Mouse (Mus musculus) liver, postnatal 0 days (tissue): ENCODE measurements at regions not wholly inside any gene's neighbourhood (a gene's known extent, or its start where the extent isn't known, plus 50 kb on each side); places are given as distances from the start of the nearest gene placed in this dataset. TPM values are rescaled to one million over a fixed set of nuclear protein-coding genes. Genes with fewer than 3 reads are reported as not detected.

Experiments
- ATAC-seq: fragments of 200-750 bp; cut with Nextera tagmentation; 2 replicates; pipeline ENCODE4 v1.8.0; 2017; ENCODE audit warnings: mild to moderate bottlenecking, moderate library complexity
- DNase-seq: peaks from one replicate; pipeline ENCODE4 v3.0.0-alpha.2; 2016
- H3K27ac ChIP-seq: fragments of 300-500 bp; sonication (generic); 2 replicates; pipeline ENCODE4 v1.5.1; 2014; ENCODE audit warnings: antibody characterized with exemption, moderate library complexity, mild to moderate bottlenecking, low read depth
- H3K27me3 ChIP-seq: fragments of 300-500 bp; sonication (generic); 2 replicates; pipeline ENCODE4 v1.6.1; 2014; ENCODE audit warnings: low read length, control low read depth, mixed read lengths; ENCODE audit not compliant: insufficient read depth
- H3K36me3 ChIP-seq: fragments of 300-500 bp; sonication (generic); replicated peaks from 2 replicates; pipeline ENCODE4 v1.6.1; 2014; ENCODE audit warnings: mild to moderate bottlenecking, control low read depth, low read length, moderate library complexity, mixed read lengths; ENCODE audit not compliant: insufficient read depth
- H3K4me1 ChIP-seq: fragments of 300-500 bp; sonication (generic); 2 replicates; pipeline ENCODE4 v1.6.1; 2014; ENCODE audit warnings: antibody characterized with exemption, mild to moderate bottlenecking, control low read depth; ENCODE audit not compliant: insufficient read depth
- H3K4me2 ChIP-seq: fragments of 300-500 bp; sonication (generic); 2 replicates; pipeline ENCODE4 v1.6.1; 2014; ENCODE audit warnings: low read depth, mild to moderate bottlenecking, low read length, moderate library complexity, mixed read lengths
- H3K4me3 ChIP-seq: fragments of 300-500 bp; sonication (generic); 2 replicates; pipeline ENCODE4 v1.5.1; 2014; ENCODE audit warnings: low read depth, low read length
- H3K9ac ChIP-seq: fragments of 300-500 bp; sonication (generic); replicated peaks from 2 replicates; pipeline ENCODE4 v1.6.1; 2014; ENCODE audit warnings: mild to moderate bottlenecking, moderate library complexity
- H3K9me3 ChIP-seq: fragments of 300-500 bp; sonication (generic); 2 replicates; pipeline ENCODE4 v1.6.1; 2016; ENCODE audit warnings: mild to moderate bottlenecking, control low read depth, low read length, mixed read lengths
- CTCF ChIP-seq: sonication (generic); IDR thresholded peaks from 2 replicates; pipeline ENCODE4 v1.5.1; 2016; ENCODE audit warnings: antibody characterized with exemption, low read depth
- EP300 ChIP-seq: IDR thresholded peaks from 2 replicates; pipeline ENCODE4 v1.6.1; 2016; ENCODE audit warnings: antibody characterized with exemption, low read depth, mild to moderate bottlenecking
- WGBS: fragments of 180-500 bp; shearing (Covaris S2); extraction: QIAGEN DNeasy Blood & Tissue Kit; methylation state at CpG from one replicate; pipeline ENCODE4 v1.1.7; 2014; ENCODE audit not compliant: insufficient replicate concordance; 5-methylcytosine and 5-hydroxymethylcytosine counted together
- microRNA-seq: library from miRNA; unstranded; fragments of <30 nt; microRNA quantifications from one replicate; pipeline ENCODE4, GENCODE M21; 2016

- 64% methylated on average over 3 of the region's 3 CpGs for WGBS
Observed at GRCm38 (mm10) chr16:13487659-13488058, 180.3 kb downstream of the Parn start.

GRCm38 (mm10) chr16:13486571-13486970, 181.4 kb downstream of the Parn start:
- H3K36me3 ChIP-seq: no peaks in the 10 kb centered on the region
- H3K9me3 ChIP-seq: no peaks in the 10 kb centered on the region
- H3K27ac ChIP-seq: no peak overlapping the region
- H3K9ac ChIP-seq: no peak overlapping the region
- no peak for ATAC-seq
- no peaks in the 10 kb centered on the region for H3K27me3 ChIP-seq
- H3K4me3 ChIP-seq: no peak overlapping the region
- WGBS: 86% methylated on average over 2 of the region's 2 CpGs
- H3K4me2 ChIP-seq: no peak overlapping the region
- no peaks in the 10 kb centered on the region for H3K4me1 ChIP-seq
- no peak for DNase-seq
- TF ChIP-seq EP300: no peak
- no peak for TF ChIP-seq CTCF

More at GRCm38 (mm10) chr16:13487659-13488058, 180.3 kb downstream of the Parn start:
- ATAC-seq: no peak
- H3K36me3 ChIP-seq: no peaks in the 10 kb centered on the region
- H3K9ac ChIP-seq: no peak overlapping the region
- H3K27me3 ChIP-seq: no peaks in the 10 kb centered on the region
- H3K4me2 ChIP-seq: no peak overlapping the region
- DNase-seq: no peak
- no peaks in the 10 kb centered on the region for H3K9me3 ChIP-seq
- H3K27ac ChIP-seq: no peak overlapping the region
- H3K4me3 ChIP-seq: no peak overlapping the region
- H3K4me1 ChIP-seq: no peaks in the 10 kb centered on the region
- TF ChIP-seq CTCF (no peak), EP300 (no peak)

GRCm38 (mm10) chr16:13480221-13480620, 187.7 kb downstream of the Parn start:
- no peaks in the 10 kb centered on the region for H3K36me3 ChIP-seq
- no peaks in the 10 kb centered on the region for H3K4me1 ChIP-seq
- ATAC-seq (no peak), DNase-seq (no peak)
- H3K27me3 ChIP-seq: no peaks in the 10 kb centered on the region
- H3K27ac ChIP-seq: no peak overlapping the region
- WGBS: 70% methylated on average over 3 of the region's 3 CpGs
- no peak overlapping the region for H3K4me2 ChIP-seq
- H3K4me3 ChIP-seq: no peak overlapping the region
- H3K9me3 ChIP-seq: no peaks in the 10 kb centered on the region
- no peak overlapping the region for H3K9ac ChIP-seq
- TF ChIP-seq CTCF: no peak
- no peak for TF ChIP-seq EP300

GRCm38 (mm10) chr16:13476653-13477052, 191.3 kb downstream of the Parn start:
- H3K36me3 ChIP-seq: no peaks in the 10 kb centered on the region
- peak; percentile 39 for DNase-seq
- H3K4me1 ChIP-seq: no peaks in the 10 kb centered on the region
- H3K27me3 ChIP-seq: no peaks in the 10 kb centered on the region
- no peak for TF ChIP-seq CTCF
- TF ChIP-seq EP300: no peak
- H3K27ac ChIP-seq: no peak overlapping the region
- WGBS: 77% methylated on average over 3 of the region's 3 CpGs
- no peak overlapping the region for H3K4me3 ChIP-seq
- peak; percentile 93 for ATAC-seq
- no peak overlapping the region for H3K9ac ChIP-seq
- H3K4me2 ChIP-seq: no peak overlapping the region
- no peaks in the 10 kb centered on the region for H3K9me3 ChIP-seq

- H3K4me3 ChIP-seq: no peak overlapping the region
- no peak overlapping the region for H3K9ac ChIP-seq
- no peaks in the 10 kb centered on the region for H3K27me3 ChIP-seq
- no peaks in the 10 kb centered on the region for H3K9me3 ChIP-seq
- 74% methylated on average over 3 of the region's 3 CpGs for WGBS
- no peaks in the 10 kb centered on the region for H3K36me3 ChIP-seq
- no peaks in the 10 kb centered on the region for H3K4me1 ChIP-seq
- no peak overlapping the region for H3K4me2 ChIP-seq
- H3K27ac ChIP-seq: no peak overlapping the region
- ATAC-seq: no peak
- no peak for TF ChIP-seq EP300
- no peak for TF ChIP-seq CTCF
- no peak for DNase-seq
Observed at GRCm38 (mm10) chr16:13474956-13475355, 193.0 kb downstream of the Parn start.

GRCm38 (mm10) chr16:13474274-13474673, 193.7 kb downstream of the Parn start:
- H3K9ac ChIP-seq: no peak overlapping the region
- H3K27ac ChIP-seq: no peak overlapping the region
- no peak overlapping the region for H3K4me3 ChIP-seq
- no peak for DNase-seq
- no peak overlapping the region for H3K4me2 ChIP-seq
- no peak for TF ChIP-seq CTCF
- TF ChIP-seq EP300: no peak
- no peaks in the 10 kb centered on the region for H3K27me3 ChIP-seq
- no peaks in the 10 kb centered on the region for H3K9me3 ChIP-seq
- no peaks in the 10 kb centered on the region for H3K4me1 ChIP-seq
- 68% methylated on average over 3 of the region's 3 CpGs for WGBS
- H3K36me3 ChIP-seq: no peaks in the 10 kb centered on the region
- no peak for ATAC-seq

GRCm38 (mm10) chr16:13467139-13467538, 200.8 kb downstream of the Parn start:
- WGBS: 53% methylated on average over 5 of the region's 5 CpGs
- no peak for ATAC-seq
- no peak for TF ChIP-seq CTCF
- no peak for TF ChIP-seq EP300

More at GRCm38 (mm10) chr16:13467139-13467538, 200.8 kb downstream of the Parn start:
- Histone ChIP-seq H3K4me1 (no peaks in the 10 kb centered on the region), H3K27ac (no peak overlapping the region), H3K9ac (no peak overlapping the region), H3K36me3 (no peaks in the 10 kb centered on the region), H3K4me2 (no peak overlapping the region), H3K9me3 (no peaks in the 10 kb centered on the region), H3K27me3 (no peaks in the 10 kb centered on the region), H3K4me3 (no peak overlapping the region)
- DNase-seq: no peak

Small RNA genes lying in the stretch of these regions (microRNA-seq; reads per million reads assigned to microRNA genes)
- gene Mir6365: not detected
